Mouse (Mus musculus) heart, embryonic 16.5 days (tissue): Measurements from ENCODE around the gene Ptbp3. TPM values are rescaled to one million over a fixed set of nuclear protein-coding genes. Genes with fewer than 3 reads are reported as not detected.
A peak's percentile ranks its signal among the peaks of the same experiment; 100 is the strongest.

Experiments
- ATAC-seq: fragments of 200-750 bp; cut with Nextera tagmentation; replicated peaks from 2 replicates; pipeline ENCODE4 v1.8.0; 2017; ENCODE audit warnings: moderate number of reproducible peaks; ENCODE audit not compliant: insufficient read depth, low FRiP score; ENCODE audit errors: extremely low read depth
- H3K27ac ChIP-seq: fragments of 300-500 bp; sonication (generic); 2 replicates; pipeline ENCODE4 v1.5.1; 2014; ENCODE audit warnings: mild to moderate bottlenecking, low read length, control low read depth, moderate library complexity
- H3K27me3 ChIP-seq: fragments of 300-500 bp; sonication (generic); 2 replicates; pipeline ENCODE4 v1.6.1; 2014; ENCODE audit warnings: low read length, mixed read lengths; ENCODE audit not compliant: control insufficient read depth, insufficient read depth
- H3K36me3 ChIP-seq: fragments of 300-500 bp; sonication (generic); 2 replicates; pipeline ENCODE4 v1.6.1; 2014; ENCODE audit not compliant: control insufficient read depth, insufficient read depth
- H3K4me1 ChIP-seq: fragments of 300-500 bp; sonication (generic); 2 replicates; pipeline ENCODE4 v1.6.1; 2014; ENCODE audit warnings: low read length, mixed read lengths; ENCODE audit not compliant: control insufficient read depth, insufficient read depth
- H3K4me2 ChIP-seq: fragments of 300-500 bp; sonication (generic); 2 replicates; pipeline ENCODE4 v1.6.1; 2014; ENCODE audit warnings: low read depth, mild to moderate bottlenecking, control low read depth, low read length
- H3K4me3 ChIP-seq: fragments of 300-500 bp; sonication (generic); 2 replicates; pipeline ENCODE4 v1.5.1; 2014; ENCODE audit warnings: mild to moderate bottlenecking, control low read depth, low read length
- H3K9ac ChIP-seq: fragments of 300-500 bp; sonication (generic); 2 replicates; pipeline ENCODE4 v1.6.1; 2014; ENCODE audit warnings: low read length, control low read depth
- H3K9me3 ChIP-seq: fragments of 300-500 bp; sonication (generic); replicated peaks from 2 replicates; pipeline ENCODE4 v1.6.1; 2016; ENCODE audit warnings: low read length; ENCODE audit not compliant: control insufficient read depth
- WGBS: fragments of 180-500 bp; shearing (Covaris S2); extraction: QIAGEN DNeasy Blood & Tissue Kit; methylation state at CpG from one replicate; pipeline ENCODE4 v1.1.7; 2014; 5-methylcytosine and 5-hydroxymethylcytosine counted together
- polyA plus RNA-seq: library from polyadenylated mRNA; unstranded; fragments of >200 nt; fragmentation: Nextera tagmentation; extraction: Ambion mirVana; gene quantifications from 2 replicates; pipeline ENCODE4 v1.2.1, GENCODE M21; 2015

Ptbp3 gene
- polyA plus RNA-seq, 1 experiment from 2014 or later = 27.6 TPM

DNA sequence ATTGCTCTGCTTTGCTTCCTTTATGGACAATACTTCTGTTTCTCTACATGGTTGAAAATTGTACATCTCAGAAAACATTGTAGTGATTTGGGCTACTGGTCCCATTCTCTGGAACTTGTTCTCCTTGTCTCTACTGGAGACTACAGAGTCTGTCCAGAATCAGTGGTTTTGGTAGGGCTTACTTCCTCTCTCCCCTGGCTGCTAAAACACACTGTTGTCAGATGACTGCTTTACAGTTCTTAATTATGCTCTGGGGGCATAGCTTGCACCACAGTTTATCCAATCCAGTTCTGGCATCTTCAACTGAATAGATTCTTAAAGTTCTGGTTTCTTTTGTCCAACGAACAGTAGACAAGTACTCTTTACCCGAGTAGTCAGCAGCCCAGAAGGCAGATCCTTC is 83.7 kb downstream of the Ptbp3 start:
- WGBS = 83% methylated on average over 2 of the region's 2 CpGs
- Histone ChIP-seq H3K27me3 (no peaks in the 10 kb centered on the region), H3K9ac (no peak overlapping the region), H3K4me2 (no peak overlapping the region), H3K36me3 (no peaks in the 10 kb centered on the region), H3K4me1 (peaks cover 8% of the 10 kb centered on the region), H3K4me3 (no peak overlapping the region), H3K9me3 (no peaks in the 10 kb centered on the region), H3K27ac (no peak overlapping the region)
- no peak for ATAC-seq

DNA sequence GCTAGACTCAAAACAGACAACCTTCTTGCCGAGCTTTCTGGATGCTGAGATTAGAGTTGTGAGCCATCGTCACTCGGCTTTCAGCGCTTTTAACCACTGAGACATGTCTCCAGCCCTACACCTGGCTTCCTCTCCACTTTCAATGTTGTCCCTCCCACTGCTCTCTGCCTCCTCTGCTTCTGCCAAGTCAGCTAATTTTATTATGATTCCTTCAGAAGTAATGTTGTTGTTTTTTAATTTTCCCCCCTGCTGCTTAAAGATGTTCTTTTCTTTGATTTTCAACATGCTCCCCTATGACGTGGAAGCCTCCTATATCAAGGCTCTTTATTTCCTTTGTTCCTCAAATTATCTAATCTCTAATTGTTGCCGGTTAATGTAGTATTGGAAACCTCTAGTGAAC is 84.5 kb downstream of the Ptbp3 start:
- ATAC-seq = no peak
- Histone ChIP-seq H3K9me3 (no peaks in the 10 kb centered on the region), H3K4me3 (no peak overlapping the region), H3K27ac (no peak overlapping the region), H3K4me2 (no peak overlapping the region), H3K36me3 (no peaks in the 10 kb centered on the region), H3K4me1 (peaks cover 14% of the 10 kb centered on the region), H3K9ac (no peak overlapping the region), H3K27me3 (no peaks in the 10 kb centered on the region)
- 59% methylated on average over 6 of the region's 6 CpGs for WGBS

DNA sequence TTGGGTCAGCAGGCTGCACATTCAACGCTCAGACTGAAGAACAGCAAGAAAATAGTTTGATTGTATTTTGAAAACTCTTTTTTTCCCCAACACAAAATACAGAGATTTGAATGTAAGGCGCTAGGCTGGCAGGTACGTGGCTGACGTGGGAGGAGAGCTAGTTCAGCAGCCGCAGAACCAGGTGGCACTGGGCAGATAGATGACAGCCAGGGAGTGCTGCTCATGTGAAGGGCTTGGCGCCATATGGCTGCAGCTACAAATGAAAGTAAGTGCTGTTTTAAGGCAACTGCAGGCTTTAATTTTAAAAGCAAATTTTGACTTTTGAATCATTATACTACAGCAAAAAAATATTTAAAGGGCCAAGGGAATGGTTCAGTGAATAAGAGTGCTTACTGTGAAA is 86.7 kb downstream of the Ptbp3 start:
- Histone ChIP-seq H3K4me2 (no peak overlapping the region), H3K27ac (no peak overlapping the region), H3K9me3 (no peaks in the 10 kb centered on the region), H3K4me1 (peaks cover 19% of the 10 kb centered on the region), H3K9ac (no peak overlapping the region), H3K27me3 (no peaks in the 10 kb centered on the region), H3K4me3 (no peak overlapping the region), H3K36me3 (no peaks in the 10 kb centered on the region)
- 79% methylated on average over 6 of the region's 6 CpGs for WGBS
- no peak for ATAC-seq

GRCm38 (mm10) chr4:59461116-59461727 is 87.9 kb downstream of the Ptbp3 start:
- Histone ChIP-seq H3K36me3 (no peaks in the 10 kb centered on the region), H3K4me3 (no peak overlapping the region), H3K4me2 (no peak overlapping the region), H3K27me3 (no peaks in the 10 kb centered on the region), H3K9me3 (no peaks in the 10 kb centered on the region), H3K27ac (no peak overlapping the region), H3K9ac (no peak overlapping the region), H3K4me1 (peaks cover 19% of the 10 kb centered on the region)
- 54% methylated on average over 11 of the region's 11 CpGs for WGBS
- no peak for ATAC-seq

GRCm38 (mm10) chr4:59459216-59459955 is 89.8 kb downstream of the Ptbp3 start:
- no peaks in the 10 kb centered on the region for H3K27me3 ChIP-seq
- peaks cover 19% of the 10 kb centered on the region for H3K4me1 ChIP-seq
- WGBS = 55% methylated on average over 13 of the region's 13 CpGs
- no peaks in the 10 kb centered on the region for H3K36me3 ChIP-seq
- peak overlapping the region; percentile 31 for H3K27ac ChIP-seq
- no peak overlapping the region for H3K4me2 ChIP-seq
- no peaks in the 10 kb centered on the region for H3K9me3 ChIP-seq
- H3K4me3 ChIP-seq = no peak overlapping the region
- no peak for ATAC-seq
- H3K9ac ChIP-seq = no peak overlapping the region

- Histone ChIP-seq H3K36me3 (no peaks in the 10 kb centered on the region), H3K9ac (no peak overlapping the region), H3K4me3 (no peak overlapping the region), H3K4me2 (no peak overlapping the region), H3K27me3 (no peaks in the 10 kb centered on the region), H3K4me1 (peaks cover 19% of the 10 kb centered on the region), H3K27ac (no peak overlapping the region), H3K9me3 (no peaks in the 10 kb centered on the region)
- ATAC-seq = no peak
- 37% methylated on average over 9 of the region's 9 CpGs for WGBS
These were observed 91.2 kb downstream of the Ptbp3 start for GRCm38 (mm10) chr4:59457941-59458340.

GRCm38 (mm10) chr4:59457091-59457490 is 92.1 kb downstream of the Ptbp3 start:
- no peak for ATAC-seq
- Histone ChIP-seq H3K36me3 (no peaks in the 10 kb centered on the region), H3K9me3 (no peaks in the 10 kb centered on the region), H3K4me1 (peaks cover 19% of the 10 kb centered on the region), H3K4me2 (no peak overlapping the region), H3K27me3 (no peaks in the 10 kb centered on the region), H3K9ac (no peak overlapping the region), H3K27ac (no peak overlapping the region), H3K4me3 (no peak overlapping the region)
- 92% methylated on average over 5 of the region's 5 CpGs for WGBS

- Histone ChIP-seq H3K4me2 (no peak overlapping the region), H3K27ac (no peak overlapping the region), H3K27me3 (no peaks in the 10 kb centered on the region), H3K9me3 (no peaks in the 10 kb centered on the region), H3K36me3 (no peaks in the 10 kb centered on the region), H3K4me1 (peaks cover 11% of the 10 kb centered on the region), H3K9ac (no peak overlapping the region), H3K4me3 (no peak overlapping the region)
- ATAC-seq = no peak
- 65% methylated on average over 2 of the region's 2 CpGs for WGBS
These were observed 93.7 kb downstream of the Ptbp3 start for GRCm38 (mm10) chr4:59455465-59455864.

DNA sequence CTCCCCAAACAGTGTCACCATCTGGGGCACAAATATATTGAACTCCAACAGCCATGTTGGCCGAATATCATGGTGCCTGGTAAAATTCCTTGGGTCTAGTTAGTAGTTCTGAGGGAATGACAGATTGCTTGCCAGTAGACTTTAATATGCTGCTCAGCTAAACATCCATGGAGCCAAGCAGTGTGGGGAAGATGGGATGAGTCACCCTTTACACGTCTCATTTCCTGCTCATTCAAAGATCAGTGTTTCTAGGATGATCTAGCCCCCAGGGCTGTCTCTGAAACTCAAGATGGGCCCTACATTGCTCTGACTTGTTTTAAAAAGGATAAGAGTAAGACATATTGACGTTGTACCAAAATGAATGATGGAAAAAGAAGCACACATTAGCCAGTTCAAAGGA is 95.1 kb downstream of the Ptbp3 start:
- Histone ChIP-seq H3K9me3 (no peaks in the 10 kb centered on the region), H3K27ac (no peak overlapping the region)

More for the DNA sequence above, 95.1 kb downstream of the Ptbp3 start:
- WGBS = 69% methylated on average over 3 of the region's 3 CpGs
- H3K9ac ChIP-seq = no peak overlapping the region
- H3K27me3 ChIP-seq = no peaks in the 10 kb centered on the region
- H3K4me1 ChIP-seq = no peaks in the 10 kb centered on the region
- H3K4me3 ChIP-seq = no peak overlapping the region
- H3K36me3 ChIP-seq = no peaks in the 10 kb centered on the region
- no peak overlapping the region for H3K4me2 ChIP-seq
- ATAC-seq = no peak
